Mouse (Mus musculus) inflammation-experienced regulatory T-cells (primary cell): Measurements from ENCODE around the gene Olfr772. TPM values are rescaled to one million over a fixed set of nuclear protein-coding genes. Genes with fewer than 3 reads are reported as not detected.

ENCODE experiments used
- polyA plus RNA-seq, 2 experiments: library from polyadenylated mRNA; unstranded; fragments of 100-300 nt; shearing (Covaris generic); gene quantifications; one replicate each; pipeline ENCODE4 v1.2.1; 2017

Olfr772 gene
- under 1 TPM in 1 of 2 experiments, not detected in 1; 0.12 TPM for polyA plus RNA-seq

GRCm38 (mm10) chr10:129177821-129178220 lies at the start of gene Olfr772:
TSS of gene Olfr772 (minus strand) at chr10:129177921.

GRCm38 (mm10) chr10:129187319-129187718 lies 9.6 kb upstream of the Olfr772 start, which contains the start of gene Olfr773:
TSS of gene Olfr773 (minus strand) at chr10:129187419.

GRCm38 (mm10) chr10:129164651-129165050 lies 13.1 kb downstream of the Olfr772 start, which contains the start of gene Olfr771:
TSS of gene Olfr771 (minus strand) at chr10:129164751.

GRCm38 (mm10) chr10:129138898-129139297 lies 38.8 kb downstream of the Olfr772 start, which contains the start of gene Olfr770:
TSS of gene Olfr770 (minus strand) at chr10:129138998.

Other genes starting within 250 kb of the Olfr772 start
- gene Itga7, start 244.1 kb downstream of the Olfr772 start, polyA plus RNA-seq = 10 to 100 TPM in 1 of 2 experiments, 1 to 10 TPM in 1; 3.9 to 21.2 TPM
- gene Mettl7b, start 216.9 kb downstream of the Olfr772 start, polyA plus RNA-seq = not detected
- under 1 TPM in 1 of 2 experiments, not detected in 1; 0.51 TPM for gene Olfr9, start 188.5 kb downstream of the Olfr772 start, polyA plus RNA-seq
- not detected for gene Olfr763, start 167.1 kb downstream of the Olfr772 start, polyA plus RNA-seq
- gene Olfr764-ps1, start 138.0 kb downstream of the Olfr772 start, polyA plus RNA-seq = not detected
- not detected for gene Olfr765, start 127.9 kb downstream of the Olfr772 start, polyA plus RNA-seq
- under 1 TPM in 1 of 2 experiments, not detected in 1; 0.22 TPM for gene Olfr766-ps1, start 108.9 kb downstream of the Olfr772 start, polyA plus RNA-seq
- under 1 TPM; 0.04 to 0.11 TPM for gene Olfr767, start 95.0 kb downstream of the Olfr772 start, polyA plus RNA-seq
- not detected for gene Olfr768, start 78.5 kb downstream of the Olfr772 start, polyA plus RNA-seq
- not detected for gene Olfr769, start 60.1 kb downstream of the Olfr772 start, polyA plus RNA-seq
- 1 to 10 TPM in 1 of 2 experiments, under 1 TPM in 1; 0.17 to 1.2 TPM for gene Olfr770, start 38.9 kb downstream of the Olfr772 start, polyA plus RNA-seq
- not detected for gene Olfr771, start 13.2 kb downstream of the Olfr772 start, polyA plus RNA-seq
- not detected for gene Olfr773, start 9.5 kb upstream of the Olfr772 start, polyA plus RNA-seq
- gene Olfr774, start 58.3 kb upstream of the Olfr772 start, polyA plus RNA-seq = not detected
- gene Olfr775, start 70.5 kb upstream of the Olfr772 start, polyA plus RNA-seq = not detected
- gene Olfr776, start 81.2 kb upstream of the Olfr772 start, polyA plus RNA-seq = not detected
- gene Olfr777, start 93.6 kb upstream of the Olfr772 start, polyA plus RNA-seq = not detected
- gene Olfr780, start 140.2 kb upstream of the Olfr772 start, polyA plus RNA-seq = under 1 TPM; 0.05 to 0.34 TPM
- under 1 TPM in 1 of 2 experiments, not detected in 1; 0.22 TPM for gene Olfr781, start 150.9 kb upstream of the Olfr772 start, polyA plus RNA-seq
- gene Olfr782, start 170.9 kb upstream of the Olfr772 start, polyA plus RNA-seq = not detected
- under 1 TPM in 1 of 2 experiments, not detected in 1; 0.12 TPM for gene Olfr784, start 206.2 kb upstream of the Olfr772 start, polyA plus RNA-seq
- gene Olfr785, start 227.5 kb upstream of the Olfr772 start, polyA plus RNA-seq = under 1 TPM in 1 of 2 experiments, not detected in 1; 0.69 TPM
- not detected for gene Olfr786, start 249.4 kb upstream of the Olfr772 start, polyA plus RNA-seq